Mouse (Mus musculus): ENCODE results near the gene Lrp4.
A peak's percentile ranks its signal among the peaks of the same experiment; 100 is the strongest.

The Lrp4 gene

DNA sequence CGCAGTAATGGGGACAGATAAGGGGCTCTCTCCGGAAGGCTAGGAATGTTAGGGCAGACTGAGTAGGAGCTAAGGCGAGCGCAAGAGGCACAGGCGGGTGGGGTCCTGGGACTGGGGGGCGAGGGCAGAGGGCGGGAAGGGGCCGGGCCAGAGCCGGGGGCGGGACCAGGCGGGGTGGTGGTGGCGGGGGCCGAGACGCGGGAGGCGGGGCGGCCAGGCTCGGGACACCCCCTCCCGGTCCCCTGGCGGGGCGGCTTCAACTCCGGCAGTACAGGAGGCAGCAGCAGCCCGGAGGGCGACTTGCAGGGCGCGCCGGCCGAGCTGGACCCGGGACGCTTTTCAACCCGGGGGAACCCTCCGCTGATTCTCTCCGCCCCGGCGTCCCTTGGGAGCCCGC lies at the start of gene Lrp4:
Gene Lrp4, plus strand, starts transcription at position 253 of the 397 bp plus-strand sequence.
- no peak for DNase-seq (ENCODE audit: low spot score in 2 of 2)

DNA sequence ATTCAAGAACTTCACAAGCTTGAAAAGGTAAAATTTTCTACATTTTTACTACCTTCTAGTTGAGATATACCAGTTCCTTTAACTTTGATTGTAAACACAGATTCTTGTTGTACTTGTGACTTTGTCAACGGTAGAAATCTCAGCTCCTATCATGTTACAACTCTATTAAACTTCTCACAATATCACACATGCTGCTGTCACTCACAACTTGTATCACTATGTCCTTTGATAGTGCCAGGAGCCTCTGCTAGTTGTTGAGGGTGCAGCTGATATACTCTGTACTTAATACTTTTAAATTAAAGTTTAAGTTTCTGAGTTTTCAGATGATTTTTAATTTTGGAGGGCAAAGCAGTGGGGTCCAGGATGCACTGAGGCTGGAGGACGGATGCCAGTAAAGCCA lies 49.3 kb upstream of the Lrp4 start:
- no peak for DNase-seq (ENCODE audit: low spot score in 2 of 2)

DNA sequence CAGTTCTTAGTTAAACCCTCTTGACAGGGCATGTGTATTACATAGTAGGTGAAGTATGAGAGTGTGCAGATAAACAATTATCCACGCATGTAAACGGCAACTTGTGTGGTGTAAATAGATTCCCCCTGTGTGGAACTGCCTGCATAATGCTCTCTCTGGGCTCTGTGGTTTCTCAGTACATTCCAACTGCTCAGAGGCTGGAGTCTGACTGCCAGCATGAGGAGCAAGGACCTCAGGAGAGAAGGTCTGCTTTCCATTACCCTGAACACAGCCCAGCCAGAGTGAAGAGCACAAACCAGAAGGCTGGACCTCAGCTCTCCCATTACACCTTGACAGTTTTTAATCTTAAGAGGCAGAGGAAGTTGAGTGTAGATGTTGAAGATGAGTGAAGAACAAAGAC lies 45.8 kb upstream of the Lrp4 start:
- DNase-seq (ENCODE audit: low spot score in 2 of 2), result no peak

DNA sequence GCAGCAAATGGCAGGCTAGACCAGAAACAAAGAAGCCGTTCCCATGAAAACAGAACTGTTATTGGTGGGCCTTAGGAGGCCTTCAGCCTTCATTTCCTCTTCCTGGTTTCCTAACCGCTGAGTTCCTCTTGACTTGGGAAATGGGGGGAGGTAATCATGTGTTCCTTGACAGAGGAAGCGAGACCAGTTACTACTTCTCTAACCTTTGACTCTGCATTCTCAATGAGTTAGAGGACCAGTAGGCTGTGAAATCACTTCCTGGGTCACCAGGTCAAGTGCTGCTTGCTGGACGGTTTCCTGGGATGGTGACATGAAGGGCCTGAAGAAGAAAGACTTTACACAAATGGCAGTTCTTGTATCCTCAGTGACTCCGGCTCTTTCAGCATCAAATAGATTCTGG lies 45.0 kb upstream of the Lrp4 start:
- DNase-seq (ENCODE audit: low spot score in 2 of 2), result no peak

DNA sequence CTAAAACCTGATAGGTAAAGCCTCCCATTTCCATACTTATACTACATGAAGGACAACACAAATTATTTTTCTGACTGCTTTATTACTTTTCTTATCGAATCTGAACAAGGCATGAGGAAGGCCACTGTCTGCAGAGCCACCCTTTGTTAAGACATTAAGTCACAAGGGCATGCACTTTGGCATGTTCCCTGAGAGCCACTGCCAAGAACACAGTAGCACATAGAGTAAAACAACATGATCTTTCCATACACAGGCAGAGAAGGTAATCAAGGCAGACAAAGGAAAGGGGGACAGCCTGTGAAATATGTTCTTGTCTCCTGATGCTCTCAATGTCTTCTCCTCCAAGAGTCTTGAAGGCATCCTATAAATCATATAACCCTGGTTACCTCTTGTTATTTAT lies 43.5 kb upstream of the Lrp4 start:
- no peak for DNase-seq (ENCODE audit: low spot score in 2 of 2)

DNA sequence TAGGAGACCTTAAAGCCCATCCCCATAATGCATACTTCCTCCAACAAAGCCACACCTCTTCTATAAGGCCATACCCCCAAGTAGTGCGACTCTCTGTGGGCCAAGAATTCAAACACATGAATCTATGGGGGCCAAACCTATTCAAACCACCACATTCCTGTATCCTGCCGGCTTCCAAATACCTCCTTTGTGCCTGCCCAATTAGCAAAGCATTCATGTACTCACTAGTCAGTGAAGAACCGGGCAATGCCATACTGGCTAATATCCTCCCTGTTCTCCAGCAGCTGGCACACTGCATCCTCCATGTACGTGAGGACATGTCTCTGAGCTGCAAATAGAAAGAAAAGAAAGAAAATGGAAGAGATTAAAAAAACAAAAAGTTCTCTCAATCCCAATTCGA lies 35.7 kb upstream of the Lrp4 start:
- DNase-seq (ENCODE audit: low spot score in 2 of 2), result no peak

DNA sequence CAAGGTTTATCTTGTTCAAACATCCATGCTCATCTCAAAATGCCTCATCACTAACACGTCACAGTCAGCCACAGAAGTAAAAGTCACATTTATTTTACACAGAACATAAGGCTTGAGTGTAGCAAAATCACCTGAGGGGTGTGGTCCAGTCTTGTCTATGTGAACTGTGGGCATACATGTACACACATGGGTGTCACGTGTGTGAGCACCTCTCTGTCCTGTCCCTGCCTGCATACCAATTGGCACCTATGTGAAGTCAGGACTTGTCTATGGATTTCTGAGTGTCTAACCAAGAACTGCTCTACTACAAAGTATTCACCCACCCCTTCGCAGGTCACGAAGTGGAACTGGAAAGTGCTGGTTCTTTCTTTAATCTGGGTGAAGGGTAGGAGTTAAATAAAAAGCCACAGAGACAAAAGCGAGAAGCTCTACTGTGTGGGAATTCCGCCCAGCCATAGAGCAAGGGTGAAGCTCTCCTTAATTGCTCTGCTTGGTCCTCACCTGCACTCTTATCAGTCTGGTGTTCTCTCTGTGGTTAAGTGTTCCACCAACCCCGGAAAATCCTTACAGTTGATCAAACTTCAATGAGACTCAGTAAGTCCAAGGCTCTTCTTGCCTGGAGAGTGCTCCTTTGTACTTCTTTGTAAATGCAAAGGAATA lies 33.1 kb upstream of the Lrp4 start:
- DNase-seq (ENCODE audit: low spot score in 2 of 2), result no peak

DNA sequence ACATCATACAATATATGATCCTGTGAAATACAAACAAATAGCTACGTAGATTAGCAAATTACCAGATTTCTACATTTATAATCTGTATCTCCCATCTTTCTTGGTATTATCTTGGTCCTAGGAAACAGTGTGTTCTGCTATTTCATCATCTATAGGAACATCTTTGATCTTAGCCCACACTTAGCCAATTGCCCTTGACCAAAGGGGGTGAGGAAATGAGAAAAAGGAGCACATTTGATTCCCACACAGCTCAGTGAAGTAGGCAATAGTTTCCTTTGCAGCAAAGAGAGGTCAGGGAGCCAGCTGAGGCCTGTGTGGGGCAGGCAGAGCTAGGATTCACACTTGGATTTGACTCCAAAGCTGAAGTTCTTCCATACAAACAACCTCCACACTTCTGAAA lies 31.0 kb upstream of the Lrp4 start:
- DNase-seq (ENCODE audit: low spot score in 2 of 2), result no peak

DNA sequence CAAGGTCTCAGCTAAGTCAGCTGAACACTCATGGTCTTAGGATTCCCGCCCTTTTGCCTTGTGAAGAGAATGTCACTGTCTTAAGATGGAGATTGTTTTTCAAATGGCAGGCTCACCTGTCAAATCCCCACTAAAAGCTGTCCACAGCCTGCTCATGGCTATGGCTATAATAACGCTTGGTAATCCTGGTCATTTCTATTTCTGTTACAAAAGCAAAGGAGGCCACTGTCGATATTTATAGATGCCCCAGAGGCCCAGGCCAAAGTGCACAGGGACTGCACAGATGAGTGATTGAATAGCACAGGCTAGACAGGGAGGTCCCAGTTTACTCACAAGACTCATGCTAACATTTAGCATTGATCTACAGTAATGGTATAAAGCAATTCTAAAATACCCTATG lies 28.2 kb upstream of the Lrp4 start:
- DNase-seq (ENCODE audit: low spot score in 2 of 2), result no peak

DNA sequence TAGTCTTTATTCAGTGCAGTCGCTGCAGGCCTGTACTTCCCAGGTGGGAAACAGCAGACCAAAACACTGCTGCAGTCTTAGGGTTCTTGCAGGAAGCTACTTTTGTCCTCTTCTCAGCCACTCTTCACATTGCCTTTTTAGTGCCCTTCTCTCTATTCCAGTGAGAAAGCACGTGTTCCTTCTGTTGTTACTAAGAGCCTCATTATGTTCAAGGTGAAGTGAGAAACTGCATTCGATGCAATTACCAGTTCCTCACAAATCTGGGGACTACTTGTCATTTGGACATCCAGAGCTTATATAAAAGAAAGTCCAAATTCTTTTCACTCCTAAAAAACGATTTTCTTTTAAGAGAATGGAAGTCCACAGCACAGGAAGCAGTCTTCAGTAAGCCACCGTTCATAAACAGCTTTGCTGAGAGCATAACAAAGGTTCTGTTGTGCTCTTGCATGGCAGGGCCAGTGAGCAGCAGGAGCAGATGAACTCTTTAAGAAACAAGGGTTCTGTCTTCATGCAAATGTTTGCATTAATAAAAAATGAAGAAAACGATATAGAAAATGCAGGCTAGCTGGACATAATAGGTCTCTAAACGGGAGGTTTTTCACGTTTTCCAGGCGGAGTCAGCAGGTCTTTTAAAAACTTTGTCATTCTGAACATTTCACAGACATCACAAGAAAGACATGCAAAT lies 27.3 kb upstream of the Lrp4 start:
- no peak for DNase-seq (ENCODE audit: low spot score in 2 of 2)

DNA sequence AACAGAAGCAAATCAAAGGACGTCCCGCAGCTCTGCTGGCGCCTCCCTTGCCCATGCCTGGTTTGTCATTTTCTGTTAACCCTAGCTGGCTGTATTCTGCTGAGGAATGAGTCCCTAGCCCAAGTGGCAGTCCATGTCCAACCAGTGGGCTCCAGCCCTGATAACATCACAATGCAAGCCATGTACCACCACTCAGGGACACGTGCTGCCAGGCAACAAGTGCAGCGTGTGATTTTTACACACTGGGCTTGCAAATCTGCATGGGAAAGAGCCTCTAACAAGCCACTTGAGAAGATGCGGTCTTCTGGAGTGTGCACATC lies 26.8 kb upstream of the Lrp4 start:
- DNase-seq (ENCODE audit: low spot score in 2 of 2), result no peak

DNA sequence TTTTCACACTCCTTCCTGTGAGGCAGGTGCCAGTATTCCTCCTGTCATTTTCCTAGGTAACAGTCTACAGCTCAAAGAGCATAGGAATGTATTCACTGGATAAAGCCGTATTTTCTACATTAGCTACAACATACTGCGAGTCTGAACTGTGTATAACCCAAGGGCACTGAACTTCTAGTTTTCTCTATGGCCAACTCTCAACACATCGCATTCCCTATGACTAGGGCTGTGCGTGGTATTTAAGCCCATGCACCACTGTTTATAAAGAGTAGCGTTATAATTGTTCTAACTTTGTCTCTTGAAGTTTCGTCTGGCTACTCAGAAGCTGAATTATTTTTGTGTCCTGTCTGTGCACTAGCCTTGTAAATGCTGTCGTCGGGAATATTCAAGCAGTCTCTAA lies 20.6 kb upstream of the Lrp4 start:
- no peak for DNase-seq (ENCODE audit: low spot score in 2 of 2)

DNA sequence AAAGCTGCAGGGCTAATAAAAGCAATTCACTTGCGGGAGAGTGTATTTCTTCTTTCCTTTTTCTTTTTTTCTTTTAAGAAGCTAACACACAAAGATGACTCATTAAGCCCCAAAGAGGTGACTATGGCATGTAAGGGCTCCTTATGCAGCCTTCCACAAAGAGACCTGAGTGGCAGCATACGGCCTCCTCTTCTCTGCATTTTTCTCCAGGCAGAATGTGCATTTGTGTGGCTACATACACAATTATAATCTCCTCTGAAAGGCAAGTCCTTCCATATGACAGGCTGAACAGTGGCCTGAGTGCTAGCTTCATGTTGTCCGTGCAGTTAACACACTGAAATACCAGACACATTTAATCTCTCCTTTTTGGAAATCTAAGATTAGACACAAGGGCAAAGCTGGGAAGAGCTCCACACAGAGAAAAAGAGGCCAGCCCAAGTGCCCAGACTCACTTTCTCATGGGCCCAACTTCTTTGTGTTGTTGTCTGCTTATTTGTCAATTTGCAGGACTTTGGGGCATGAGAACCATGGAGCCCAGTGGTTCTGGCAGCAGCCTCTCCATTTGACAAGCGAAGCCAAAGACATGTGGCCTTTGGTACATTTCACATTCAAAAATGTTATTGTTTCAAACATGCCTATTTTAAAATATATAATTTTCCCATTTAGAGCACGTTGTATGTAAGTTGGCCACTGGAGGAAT lies 20.0 kb upstream of the Lrp4 start:
- no peak for DNase-seq (ENCODE audit: low spot score in 2 of 2)

DNA sequence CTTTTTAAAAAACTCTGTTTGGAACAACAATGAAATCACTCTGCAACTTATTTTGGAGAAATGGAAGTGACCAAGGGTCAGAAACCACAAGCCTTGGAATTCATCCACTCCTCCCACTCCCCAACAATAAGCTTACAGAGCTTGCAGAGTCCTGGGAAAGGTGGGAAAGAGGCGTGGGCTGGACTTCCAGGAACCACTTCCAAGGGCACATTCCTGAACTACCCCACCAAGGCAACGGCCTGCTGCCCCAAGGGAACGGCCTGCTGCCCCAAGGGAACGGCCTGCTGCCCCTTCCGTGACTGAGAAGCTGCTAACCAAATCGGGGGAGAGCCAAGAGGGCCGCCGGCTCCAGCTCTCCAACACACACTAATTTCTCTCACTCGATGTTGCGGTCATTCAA lies 18.0 kb upstream of the Lrp4 start:
- no peak for DNase-seq (ENCODE audit: low spot score in 2 of 2)

DNA sequence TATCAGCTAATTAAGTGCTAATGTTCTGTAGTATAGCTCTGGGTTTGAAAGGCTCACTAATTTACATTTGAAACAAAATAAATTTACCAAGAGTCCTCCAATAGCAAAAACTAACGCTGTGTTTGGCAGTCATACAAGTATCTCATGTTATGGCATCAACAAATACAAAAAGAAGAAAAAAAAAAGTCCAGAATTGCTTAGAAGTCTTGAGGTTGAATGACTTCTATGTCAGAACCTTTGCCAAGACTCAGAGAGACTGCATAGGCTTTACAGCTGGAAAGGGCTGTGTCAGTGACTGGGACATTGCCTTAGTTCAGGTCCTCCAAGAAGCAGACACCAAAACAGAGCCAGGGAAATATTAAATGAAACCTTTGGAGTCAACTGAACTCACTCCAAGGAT lies 17.4 kb upstream of the Lrp4 start:
- no peak for DNase-seq (ENCODE audit: low spot score in 2 of 2)

DNA sequence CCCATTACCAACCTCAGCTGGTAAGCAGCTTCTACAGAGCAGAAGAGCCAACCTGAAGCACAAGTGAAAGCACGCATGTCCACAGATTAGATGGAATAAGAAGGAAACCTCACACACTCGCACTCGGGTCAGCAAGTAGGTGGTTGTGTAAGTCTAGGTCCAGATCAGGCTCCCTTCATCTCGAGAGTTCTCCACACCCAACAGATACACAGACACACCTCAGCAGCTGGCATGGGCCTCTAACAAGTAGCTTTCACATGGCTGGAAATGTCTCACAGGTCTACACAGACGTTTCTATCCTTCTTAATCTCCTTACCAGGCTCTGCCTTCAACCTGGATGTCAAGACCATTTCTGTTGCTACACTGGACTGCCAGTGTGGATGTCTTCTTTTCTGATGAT lies 16.6 kb upstream of the Lrp4 start:
- no peak for DNase-seq (ENCODE audit: low spot score in 2 of 2)

DNA sequence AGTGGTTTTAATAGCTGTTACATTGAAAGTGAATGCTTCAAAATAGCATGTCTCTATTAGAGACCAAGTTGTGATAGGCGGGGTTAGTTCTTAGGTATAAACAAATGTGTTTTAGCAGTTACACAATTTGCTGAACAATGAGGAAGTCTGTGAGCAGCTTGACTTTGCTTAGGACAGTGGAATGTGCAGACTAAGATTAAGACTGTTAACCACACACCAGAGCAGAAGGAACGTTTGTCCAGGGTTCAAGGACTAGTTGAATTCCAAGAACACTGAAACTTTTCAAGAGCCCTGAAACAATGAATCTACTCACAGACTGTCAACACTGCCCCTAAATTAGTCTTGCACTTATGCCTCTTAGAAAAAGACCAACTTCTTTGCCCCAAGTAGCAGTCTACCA lies 15.6 kb upstream of the Lrp4 start:
- DNase-seq (ENCODE audit: low spot score in 2 of 2), result no peak

DNA sequence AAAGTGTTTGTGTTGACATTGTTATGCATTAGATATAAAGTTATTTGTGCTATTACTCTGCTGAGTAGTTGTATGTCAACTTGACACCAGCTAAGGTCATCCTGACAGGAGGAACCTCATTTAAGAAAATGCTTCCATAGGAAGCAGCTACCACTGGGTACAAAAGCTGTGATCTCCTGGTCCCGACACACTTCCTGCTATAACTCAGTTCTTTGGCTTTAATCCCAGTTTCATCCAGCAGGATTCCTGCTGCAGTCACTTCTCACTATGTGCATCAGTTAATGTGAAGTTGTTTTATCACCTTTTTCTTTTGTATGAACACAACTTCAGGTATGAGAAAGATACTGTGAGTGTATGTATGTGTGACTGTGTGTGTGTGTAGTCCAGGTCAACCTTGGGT lies 15.1 kb upstream of the Lrp4 start:
- DNase-seq (ENCODE audit: low spot score in 2 of 2), result no peak

DNA sequence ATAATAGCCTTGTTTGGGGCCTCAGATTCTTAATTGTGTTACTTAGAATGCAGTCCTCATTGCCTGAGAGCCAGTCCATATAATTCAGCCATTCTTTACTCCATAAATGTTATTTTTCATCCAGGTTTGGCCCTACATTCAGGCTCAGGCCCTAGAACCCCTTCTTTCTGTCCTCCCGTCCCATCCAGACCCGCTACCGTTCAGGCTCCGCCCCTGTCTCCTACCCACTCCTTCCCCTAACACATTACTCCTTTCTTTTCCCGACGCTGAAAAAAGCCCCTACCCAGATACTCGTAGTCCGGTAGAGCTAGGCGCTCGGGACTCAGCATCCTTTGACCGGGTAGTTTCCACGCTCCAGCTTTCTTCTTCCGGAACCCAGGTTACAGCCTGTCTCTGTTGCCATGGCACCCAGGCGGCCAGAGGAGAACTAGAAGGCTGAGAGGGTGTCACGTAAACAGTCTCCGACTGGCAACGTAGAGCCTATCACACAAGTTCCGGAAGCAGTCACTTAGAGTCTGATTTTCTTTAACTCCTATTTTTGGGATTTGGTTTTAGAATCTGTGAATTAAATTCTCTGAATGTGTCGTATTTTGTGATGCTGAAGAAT lies 12.9 kb upstream of the Lrp4 start, which contains the start of gene 1110051M20Rik:
Gene 1110051M20Rik, minus strand, starts transcription at position 419 of the 607 bp plus-strand sequence.
- peak; percentile 86 to 92 for DNase-seq (ENCODE audit: low spot score in 2 of 2)

DNA sequence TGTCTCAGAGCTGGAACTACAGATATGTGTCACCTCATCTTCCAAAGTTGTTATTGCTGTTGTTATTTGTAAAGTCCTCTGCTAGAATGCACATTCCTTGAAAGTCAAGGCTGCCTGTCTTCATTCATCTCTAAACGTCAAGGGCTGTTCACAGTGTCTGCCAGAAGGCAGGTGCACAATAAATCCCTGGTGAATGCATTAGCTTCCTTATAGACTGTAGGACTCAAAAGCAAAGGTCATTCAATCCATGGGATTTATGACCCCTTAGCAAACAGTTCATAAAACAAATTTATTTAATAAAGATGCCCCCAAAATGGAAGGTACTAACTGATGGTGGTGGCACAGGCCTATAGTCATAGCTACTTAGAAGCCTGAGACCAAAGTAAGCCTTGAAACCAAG lies 7.6 kb upstream of the Lrp4 start:
- no peak for DNase-seq (ENCODE audit: low spot score in 2 of 2)

DNA sequence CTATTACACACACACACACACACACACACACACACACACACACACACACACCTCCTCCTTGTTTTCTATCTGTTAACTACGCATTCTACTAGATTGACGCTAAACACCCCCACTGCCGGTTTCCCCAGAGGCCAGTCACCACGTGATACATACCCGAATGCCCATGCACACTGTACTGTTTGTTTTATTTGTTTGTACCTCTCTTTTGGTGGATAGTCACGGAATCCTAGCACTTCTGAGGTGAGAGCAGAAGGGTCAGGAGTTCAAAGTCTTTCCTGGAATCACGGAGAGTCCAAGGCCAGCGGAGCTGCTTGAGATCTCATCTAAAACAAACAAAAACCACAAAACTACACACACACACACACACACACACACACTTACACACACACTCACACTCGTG lies 7.0 kb upstream of the Lrp4 start:
- no peak for DNase-seq (ENCODE audit: low spot score in 2 of 2)

DNA sequence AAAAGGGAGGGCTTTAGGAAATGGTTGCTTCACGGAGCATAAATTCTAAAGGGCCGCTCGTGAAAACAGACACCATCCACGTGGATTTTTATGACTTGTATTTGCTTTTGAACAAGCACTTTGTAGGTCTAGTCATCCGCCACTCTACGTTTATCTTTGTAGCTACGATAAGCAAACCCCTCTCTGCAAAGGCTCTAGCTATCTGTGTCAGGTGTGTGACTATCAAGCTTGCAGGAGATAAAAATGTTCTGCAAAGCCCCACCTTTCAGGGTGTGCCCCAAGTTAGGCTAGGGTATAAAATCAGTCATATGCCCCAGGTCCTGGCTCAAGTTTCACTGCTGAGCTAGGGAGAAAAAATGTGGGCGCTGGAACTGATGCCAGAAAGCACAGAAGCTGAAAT lies 4.7 kb upstream of the Lrp4 start:
- no peak for DNase-seq (ENCODE audit: low spot score in 2 of 2)
